Mouse (Mus musculus) neural tube, embryonic 14.5 days (tissue): Measurements from ENCODE around the gene Myh4. TPM values are rescaled to one million over a fixed set of nuclear protein-coding genes. Genes with fewer than 3 reads are reported as not detected.

Experiments used
- ATAC-seq: fragments of 200-750 bp; cut with Nextera tagmentation; 2 replicates; pipeline ENCODE4 v1.8.0; 2017; ENCODE audit warnings: low read depth, mild to moderate bottlenecking, moderate TSS enrichment, moderate library complexity
- H3K27ac ChIP-seq: fragments of 300-500 bp; sonication (generic); 2 replicates; pipeline ENCODE4 v1.5.1; 2014; ENCODE audit warnings: low read depth, mild to moderate bottlenecking, control low read depth, low read length, moderate library complexity, mixed read lengths
- H3K27me3 ChIP-seq: fragments of 300-500 bp; sonication (generic); 2 replicates; pipeline ENCODE4 v1.6.1; 2014; ENCODE audit warnings: low read length; ENCODE audit not compliant: control insufficient read depth, insufficient read depth
- H3K36me3 ChIP-seq: fragments of 300-500 bp; sonication (generic); 2 replicates; pipeline ENCODE4 v1.6.1; 2014; ENCODE audit warnings: low read length, mixed read lengths; ENCODE audit not compliant: control insufficient read depth, insufficient read depth
- H3K4me1 ChIP-seq: fragments of 300-500 bp; sonication (generic); 2 replicates; pipeline ENCODE4 v1.6.1; 2014; ENCODE audit warnings: low read length; ENCODE audit not compliant: control insufficient read depth, insufficient read depth
- H3K4me2 ChIP-seq: fragments of 300-500 bp; sonication (generic); 2 replicates; pipeline ENCODE4 v1.6.1; 2014; ENCODE audit warnings: mild to moderate bottlenecking, low read depth, low read length, control low read depth
- H3K4me3 ChIP-seq: fragments of 300-500 bp; sonication (generic); 2 replicates; pipeline ENCODE4 v1.5.1; 2014; ENCODE audit warnings: low read depth, low read length, control low read depth, mixed read lengths
- H3K9ac ChIP-seq: fragments of 300-500 bp; sonication (generic); replicated peaks from 2 replicates; pipeline ENCODE4 v1.6.1; 2014; ENCODE audit warnings: low read depth, mild to moderate bottlenecking, control low read depth, low read length, mixed read lengths
- H3K9me3 ChIP-seq: fragments of 300-500 bp; sonication (generic); 2 replicates; pipeline ENCODE4 v1.6.1; 2016; ENCODE audit warnings: low read length; ENCODE audit not compliant: control insufficient read depth
- WGBS: fragments of 180-500 bp; shearing (Covaris S2); extraction: QIAGEN DNeasy Blood & Tissue Kit; methylation state at CpG from one replicate; pipeline ENCODE4 v1.1.7; 2014; 5-methylcytosine and 5-hydroxymethylcytosine counted together
- polyA plus RNA-seq: library from polyadenylated mRNA; unstranded; fragments of >200 nt; fragmentation: Nextera tagmentation; extraction: Ambion mirVana; gene quantifications from 2 replicates; pipeline ENCODE4 v1.2.1, GENCODE M21; 2014

Gene Myh4
- polyA plus RNA-seq, 1 experiment from 2014 or later = 0.03 TPM

GRCm38 (mm10) chr11:67276601-67277174 lies 38.9 kb downstream of the Myh4 start, which contains the start of gene Myh8:
Gene Myh8, plus strand, starts transcription at chr11:67277124.
- H3K4me2 ChIP-seq = no peak within 1 kb of the TSS

GRCm38 (mm10) chr11:67293440-67293839 lies 55.6 kb downstream of the Myh4 start:
- ATAC-seq = no peak
- H3K9ac ChIP-seq = no peak overlapping the region
- H3K4me1 ChIP-seq = no peaks in the 10 kb centered on the region
- no peak overlapping the region for H3K4me2 ChIP-seq
- H3K36me3 ChIP-seq = no peaks in the 10 kb centered on the region
- H3K9me3 ChIP-seq = no peaks in the 10 kb centered on the region
- H3K27ac ChIP-seq = no peak overlapping the region
- H3K4me3 ChIP-seq = no peak overlapping the region
- no peaks in the 10 kb centered on the region for H3K27me3 ChIP-seq
- 94% methylated on average over 1 of the region's 1 CpGs for WGBS

More at GRCm38 (mm10) chr11:67276601-67277174, 38.9 kb downstream of the Myh4 start, which contains the start of gene Myh8:
- no peaks in the 10 kb centered on the region for H3K27me3 ChIP-seq
- H3K27ac ChIP-seq = no peak within 1 kb of the TSS
- H3K36me3 ChIP-seq = no peaks in the 10 kb centered on the region
- no peak within 1 kb of the TSS for H3K4me3 ChIP-seq
- ATAC-seq = no peak
- H3K9ac ChIP-seq = no peak within 1 kb of the TSS
- no peaks in the 10 kb centered on the region for H3K9me3 ChIP-seq
- 72% methylated on average over 10 of the region's 10 CpGs for WGBS
- no peaks in the 10 kb centered on the region for H3K4me1 ChIP-seq

Other genes starting within 250 kb of the Myh4 start
- 0.64 and 0.93 TPM in 2 replicates for gene Tmem220, start 212.9 kb upstream of the Myh4 start, polyA plus RNA-seq
- 34.5 and 35.1 TPM in 2 replicates for gene Adprm, start 185.4 kb upstream of the Myh4 start, polyA plus RNA-seq
- gene Sco1, start 185.4 kb upstream of the Myh4 start, polyA plus RNA-seq = 14.4 and 15.7 TPM in 2 replicates
- gene Myh3, start 159.7 kb upstream of the Myh4 start, polyA plus RNA-seq = 0.48 and 1.6 TPM in 2 replicates
- 0.22 and 0.33 TPM in 2 replicates for gene Myh2, start 67.0 kb upstream of the Myh4 start, polyA plus RNA-seq
- 0.03 and 0.12 TPM in 2 replicates for gene Myh1, start 38.0 kb upstream of the Myh4 start, polyA plus RNA-seq
- gene Myh8, start 39.1 kb downstream of the Myh4 start, polyA plus RNA-seq = 0.53 and 1.0 TPM in 2 replicates
- gene Myh13, start 83.6 kb downstream of the Myh4 start, polyA plus RNA-seq = 0.04 and 0.20 TPM in 2 replicates
- gene Gas7, start 217.4 kb downstream of the Myh4 start, polyA plus RNA-seq = 17.9 and 22.1 TPM in 2 replicates